Mouse (Mus musculus): Measurements from ENCODE around the gene Mtus2.
"Not testable (repeated sequence)": the region's sequence is repeated elsewhere in the genome, so short reads cannot be mapped to it uniquely, and the experiment has no call there.

The Mtus2 gene

GRCm38 (mm10) chr5:147956821-147957564 lies at the start of gene Mtus2:
Gene Mtus2, plus strand, starts transcription at chr5:147957320.
- in situ Hi-C loops (cut with MseI, MboI) = loop anchor here in 1 of 2 experiments (5.0 kb wide), 1 partner anchor 280 kb away; no protein-coding TSS in a partner anchor

GRCm38 (mm10) chr5:147907851-147908250 lies 49.3 kb upstream of the Mtus2 start:
- in situ Hi-C loops (cut with MseI, MboI) = no loop called here

- in situ Hi-C loops (cut with MseI, MboI) = no loop called here
Observed at GRCm38 (mm10) chr5:147910807-147911509, 46.2 kb upstream of the Mtus2 start.

DNA sequence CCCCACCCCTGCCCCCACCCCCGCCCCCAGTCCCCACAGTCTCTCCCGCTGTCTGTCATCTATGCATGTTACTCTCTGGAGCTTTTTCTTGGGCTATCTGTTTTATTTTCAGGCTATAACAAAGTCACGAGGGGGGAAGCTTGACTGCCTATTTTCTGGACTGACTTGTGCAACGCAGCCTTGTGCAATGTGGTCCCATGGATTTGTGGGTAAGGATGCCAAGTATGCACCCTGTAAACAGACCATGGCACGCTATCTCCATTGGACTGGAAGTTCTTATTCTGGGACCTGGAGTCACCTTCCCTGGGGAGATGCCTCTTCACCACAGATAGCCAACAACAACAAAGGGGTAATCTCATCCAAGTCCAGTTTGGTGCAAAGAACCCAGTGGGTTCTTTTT lies 45.4 kb upstream of the Mtus2 start:
- in situ Hi-C loops (cut with MseI, MboI) = no loop called here

DNA sequence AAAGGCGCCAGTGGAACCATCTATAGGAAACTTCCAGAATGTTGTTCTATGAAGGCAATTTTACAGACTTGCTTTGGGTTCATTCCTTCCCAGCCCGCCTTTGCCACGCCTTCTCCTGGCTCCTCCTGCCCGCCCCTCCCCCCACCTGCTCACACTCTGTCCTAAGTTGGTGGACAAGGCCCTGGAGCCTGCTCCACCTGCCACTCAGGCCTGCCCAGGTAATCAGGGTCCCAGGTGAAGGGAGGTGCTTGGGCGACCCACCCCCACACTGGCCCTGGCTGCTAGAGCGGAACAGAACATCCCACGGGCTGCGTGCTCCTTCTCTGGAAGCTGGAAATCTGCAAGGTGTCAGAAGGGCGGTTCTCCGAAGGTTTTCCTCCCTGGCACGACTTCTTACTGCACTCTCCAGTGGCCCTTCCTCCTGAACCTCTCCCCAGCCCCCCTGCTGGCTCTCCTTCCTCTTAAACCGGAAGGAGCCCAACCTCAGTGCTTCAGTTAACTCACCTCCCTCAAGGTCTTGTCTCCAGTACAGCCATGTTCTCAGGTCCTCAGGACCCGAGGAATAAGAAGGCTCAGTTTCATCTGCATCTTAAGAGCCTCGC lies 43.8 kb upstream of the Mtus2 start:
- in situ Hi-C loops (cut with MseI, MboI) = no loop called here

GRCm38 (mm10) chr5:147915038-147915566 lies 42.0 kb upstream of the Mtus2 start:
- in situ Hi-C loops (cut with MseI, MboI) = no loop called here

DNA sequence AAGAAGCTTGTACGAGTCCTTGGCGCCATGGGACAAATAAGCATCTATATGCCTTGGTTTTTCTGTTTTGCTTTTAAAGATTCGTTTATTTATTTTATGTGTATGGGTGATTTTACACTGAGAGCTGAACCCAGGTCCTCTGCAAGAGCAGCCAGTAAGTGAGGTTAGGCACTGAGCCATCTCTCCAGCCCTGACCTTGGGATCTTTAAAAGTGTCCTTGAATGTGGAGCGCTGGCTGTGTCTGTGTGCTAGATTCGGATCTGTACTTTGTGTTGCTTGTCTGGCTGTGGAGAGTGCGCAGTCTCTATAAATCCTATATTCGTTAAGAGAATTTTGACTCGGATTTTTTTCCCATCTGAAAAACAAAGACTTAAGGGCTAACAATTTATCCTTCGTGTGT lies 40.9 kb upstream of the Mtus2 start:
- in situ Hi-C loops (cut with MseI, MboI) = no loop called here

- in situ Hi-C loops (cut with MseI, MboI) = no loop called here
Observed at GRCm38 (mm10) chr5:147918044-147918846, 38.9 kb upstream of the Mtus2 start.

GRCm38 (mm10) chr5:147924621-147925020 lies 32.5 kb upstream of the Mtus2 start:
- in situ Hi-C loops (cut with MseI, MboI) = no loop called here

GRCm38 (mm10) chr5:147925935-147926604 lies 31.1 kb upstream of the Mtus2 start:
- in situ Hi-C loops (cut with MseI, MboI) = no loop called here

- in situ Hi-C loops (cut with MseI, MboI) = no loop called here
Observed at GRCm38 (mm10) chr5:147928668-147929497, 28.2 kb upstream of the Mtus2 start.

- in situ Hi-C loops (cut with MseI, MboI) = no loop called here
Observed at GRCm38 (mm10) chr5:147935096-147935495, 22.0 kb upstream of the Mtus2 start.

GRCm38 (mm10) chr5:147939226-147939625 lies 17.9 kb upstream of the Mtus2 start:
- in situ Hi-C loops (cut with MseI, MboI) = no loop called here

DNA sequence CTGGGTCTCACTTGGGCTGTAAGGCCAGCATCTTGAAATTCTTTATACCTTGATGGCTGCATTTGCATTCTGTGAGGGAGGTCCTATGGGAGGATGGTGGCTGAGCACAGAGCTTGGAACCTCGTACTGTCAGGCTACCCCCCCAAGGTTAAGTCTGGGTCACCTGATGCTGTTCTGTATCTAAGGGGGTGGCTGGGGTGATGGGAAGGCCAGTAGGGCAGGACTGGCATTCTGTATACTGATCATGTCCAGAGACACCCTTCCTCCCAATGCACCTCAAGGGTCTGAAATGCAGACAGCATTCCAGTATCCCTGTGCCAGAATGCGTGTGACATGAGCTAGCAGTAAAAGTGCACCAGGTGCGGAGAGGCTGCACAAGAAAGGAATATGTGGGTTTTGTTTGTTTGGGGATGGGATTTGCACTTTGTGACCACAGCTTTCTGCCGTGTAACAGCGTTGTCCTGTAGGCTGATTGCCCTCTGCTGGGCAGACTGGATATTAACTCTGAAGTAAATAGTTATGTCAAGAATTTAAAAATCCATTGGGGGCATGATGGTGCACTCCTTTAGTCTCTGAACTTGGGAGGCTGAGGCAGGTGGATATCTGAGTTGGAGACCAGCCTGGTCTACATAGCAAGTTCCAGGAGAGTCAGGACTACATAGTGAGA lies 12.0 kb upstream of the Mtus2 start:
- in situ Hi-C loops (cut with MseI, MboI) = no loop called here

DNA sequence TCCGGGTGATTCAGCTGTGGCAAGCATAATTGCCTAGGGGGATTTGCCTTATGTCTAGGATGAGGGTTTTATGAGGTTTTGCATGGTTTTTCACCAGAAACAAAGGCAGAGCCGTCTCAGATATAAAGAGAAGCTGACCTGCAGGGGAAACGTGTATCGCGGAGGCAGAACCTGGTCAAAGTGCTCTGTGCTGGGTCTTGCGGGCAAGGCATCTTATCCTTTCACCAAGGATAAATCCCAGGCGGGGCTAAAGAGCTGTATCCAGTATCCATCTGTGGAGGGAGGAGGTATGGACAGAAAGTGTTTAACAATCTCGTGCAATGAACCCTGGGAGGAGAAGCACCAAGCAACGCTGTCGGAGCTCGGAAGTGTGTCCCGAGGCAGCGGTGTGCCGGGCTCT lies 7.2 kb upstream of the Mtus2 start:
- in situ Hi-C loops (cut with MseI, MboI) = no loop called here

DNA sequence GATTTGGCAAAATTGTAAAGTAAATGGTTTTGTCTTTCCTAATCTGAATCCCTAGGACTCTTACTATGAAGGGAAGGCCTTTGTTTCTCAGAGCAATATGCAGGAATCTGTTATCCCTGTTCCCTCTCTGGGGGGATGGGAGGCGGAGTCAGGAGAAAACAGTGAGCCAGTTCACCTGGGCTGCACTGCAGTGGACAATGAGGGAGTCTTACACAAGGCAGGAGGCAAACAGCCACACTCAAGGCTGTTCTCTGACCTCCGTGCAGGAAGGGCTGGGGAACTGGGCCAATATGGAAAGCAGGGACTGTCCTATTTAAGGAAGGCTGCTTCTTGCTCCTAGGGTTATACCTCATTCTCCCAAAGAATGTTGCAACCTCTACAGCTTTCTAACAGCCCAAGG lies 5.4 kb upstream of the Mtus2 start:
- in situ Hi-C loops (cut with MseI, MboI) = no loop called here

- in situ Hi-C loops (cut with MseI, MboI) = not testable (repeated sequence)
Observed at GRCm38 (mm10) chr5:147953181-147953580, 3.9 kb upstream of the Mtus2 start.

- in situ Hi-C loops (cut with MseI, MboI) = loop anchor here in 1 of 2 experiments (5.0 kb wide), 1 partner anchor 282 kb away; no protein-coding TSS in a partner anchor
Observed at GRCm38 (mm10) chr5:147955671-147956070, 1.4 kb upstream of the Mtus2 start.

DNA sequence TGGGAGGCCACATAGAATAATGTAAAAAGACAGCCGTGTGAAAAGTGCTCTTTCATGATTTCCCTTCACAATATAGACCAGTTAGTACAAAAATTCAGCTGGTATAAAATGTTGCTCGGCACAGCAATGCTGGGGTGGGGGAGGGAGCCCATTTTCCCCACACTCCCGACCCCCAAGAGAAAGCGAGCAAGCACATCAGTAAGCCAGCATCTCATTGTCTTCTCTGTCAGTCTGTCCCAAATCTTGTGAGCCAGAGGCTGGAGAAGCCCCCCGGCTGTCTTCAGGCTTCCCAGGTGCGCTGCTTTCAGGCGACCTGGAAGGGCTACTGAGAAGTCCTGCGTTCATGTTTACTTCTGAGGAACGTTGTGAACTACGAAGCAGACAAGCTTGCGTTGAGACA lies 699 bp upstream of the Mtus2 start:
- in situ Hi-C loops (cut with MseI, MboI) = loop anchor here in 1 of 2 experiments (5.0 kb wide), 1 partner anchor 281 kb away; no protein-coding TSS in a partner anchor

Measured in mouse trophoblast stem cell (cell line).